ENCODE assay signal across 10 mouse cellular contexts in the genomic region with DNA sequence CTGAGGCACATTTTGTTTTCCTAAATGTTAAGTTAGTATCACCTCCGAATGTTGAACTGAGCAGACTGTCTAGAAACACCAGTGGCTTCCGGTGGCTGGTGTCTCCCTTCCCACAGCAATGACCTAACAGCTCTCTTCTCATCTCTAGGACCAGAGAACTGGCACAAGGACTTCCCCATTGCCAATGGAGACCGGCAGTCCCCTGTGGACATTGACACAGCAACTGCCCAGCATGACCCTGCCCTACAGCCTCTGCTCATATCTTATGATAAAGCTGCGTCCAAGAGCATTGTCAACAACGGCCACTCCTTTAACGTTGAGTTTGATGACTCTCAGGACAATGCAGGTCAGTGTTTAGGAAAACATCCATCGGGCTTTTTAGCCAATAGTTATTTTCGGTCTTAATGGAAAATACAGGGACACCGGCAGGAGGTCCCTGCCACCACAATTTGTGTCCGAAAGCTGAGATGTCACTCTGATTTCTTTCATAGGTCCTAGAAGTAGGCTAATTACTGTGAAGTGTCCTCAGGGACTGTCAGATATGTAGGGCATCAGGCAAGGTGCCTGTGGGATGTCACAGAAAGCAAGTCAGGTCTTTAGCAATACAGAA. TPM values are rescaled to one million over a fixed set of nuclear protein-coding genes. Genes with fewer than 3 reads are reported as not detected.
DNase-seq lines count a peak whose midpoint lies in the region; ATAC-seq and TF ChIP-seq lines count a peak whose summit lies in the region.
"Had no signal": no experiment of that assay in that cellular context is flagged by ENCODE, and none has a peak within 500 bp of the region (broad histone marks: within the 10 kb centered on the region; RNA-seq: fewer than 3 reads in every experiment).

No protein-coding gene starts in this region.

- 49% methylated on average over 10 of the region's 10 CpGs for WGBS in heart, embryonic 13.5 days

- H3K4me3 ChIP-seq in heart, embryonic 13.5 days = peak overlapping the region; percentile 83
- peak overlapping the region; percentile 83 for H3K4me3 ChIP-seq in G1E (ENCODE audit: low read depth, low read length)

- H3K4me2 ChIP-seq in heart, embryonic 13.5 days = peak overlapping the region; percentile 74

- no peak for ATAC-seq in heart, embryonic 13.5 days (ENCODE audit: extremely low read depth, insufficient number of reproducible peaks, low FRiP score, low TSS enrichment)
- ATAC-seq in G1E (ENCODE audit: extremely low read depth, insufficient number of reproducible peaks, low FRiP score, poor library complexity, severe bottlenecking) = peak; percentile 7; the same call in 1 of the 2 replicates
- ATAC-seq in granulocyte monocyte progenitor cell, adult 5-6 weeks (replicated peaks; ENCODE audit: poor library complexity, severe bottlenecking) = peak; percentile 69
- ATAC-seq in megakaryocyte, adult 5-6 weeks (ENCODE audit: poor library complexity, severe bottlenecking) = peak; percentile 56

- H3K36me3 ChIP-seq in heart, embryonic 13.5 days = no peaks in the 10 kb centered on the region
- peaks cover 37% of the 10 kb centered on the region for H3K36me3 ChIP-seq in G1E (replicated peaks)

- peak overlapping the region; percentile 34 for H3K9ac ChIP-seq in heart, embryonic 13.5 days

- intact Hi-C loops in heart, postnatal 36 days (cut with DNase I) = loop anchor here (10.0 kb wide), 1 partner anchor 137 kb away; no protein-coding TSS in a partner anchor

- no peaks in the 10 kb centered on the region for H3K9me3 ChIP-seq in heart, embryonic 13.5 days
- H3K9me3 ChIP-seq in G1E (replicated peaks) = no peaks in the 10 kb centered on the region

- peaks cover 19% of the 10 kb centered on the region for H3K4me1 ChIP-seq in heart, embryonic 13.5 days
- H3K4me1 ChIP-seq in G1E (ENCODE audit: insufficient read depth, low read depth, low read length) = peaks cover 23% of the 10 kb centered on the region

- peak overlapping the region; percentile 26 for H3K27ac ChIP-seq in heart, embryonic 13.5 days (replicated peaks)

- no peak for TF ChIP-seq CTCF in G1E (IDR thresholded peaks at IDR 0.05; ENCODE audit: low read depth, low read length)

- no peaks in the 10 kb centered on the region for H3K27me3 ChIP-seq in heart, embryonic 13.5 days (replicated peaks)
- no peaks in the 10 kb centered on the region for H3K27me3 ChIP-seq in G1E (ENCODE audit: insufficient read depth, low read length)

- DNase-seq in heart, postnatal 36 days = no peak
- no peak for DNase-seq in G1E (ENCODE audit: low spot score)
- DNase-seq in urinary bladder, postnatal 36 days (ENCODE audit: low spot score in 2 of 2) = no peak
- DNase-seq in left cerebral cortex, adult 18-20 months (ENCODE audit: low spot score in 2 of 2) = no peak
- DNase-seq in urinary bladder, postnatal 10 days (ENCODE audit: low spot score) = no peak
- DNase-seq: cerebellum, postnatal 10 days had no signal

RNA-seq across cellular contexts. Expression of a gene that starts 1.7 kb away (rescaled TPM):
- 130 and 134 TPM in 2 replicates for polyA plus RNA-seq in heart, embryonic 13.5 days (2015; fragmentation: Nextera tagmentation; extraction: Ambion mirVana)
- total RNA-seq in heart, postnatal 36 days (2021) = 1 to 10 TPM; 6.3 to 6.7 TPM
- total RNA-seq in G1E (2014; fragmentation: Nextera tagmentation) = 1,532 and 1,746 TPM in 2 replicates
- 1,452 and 1,581 TPM in 2 replicates for total RNA-seq in G1E (2017)
- 537 and 1,129 TPM in 2 replicates for polyA plus RNA-seq in G1E (2012)
- 10.0 and 13.0 TPM in 2 replicates for total RNA-seq in granulocyte monocyte progenitor cell, adult 5-6 weeks (2014; fragmentation: Nextera tagmentation)
- 15.5 and 23.6 TPM in 2 replicates for total RNA-seq in granulocyte monocyte progenitor cell, adult 5-6 weeks (2017)
- total RNA-seq in megakaryocyte, adult 5-6 weeks (2015) = 31.5 and 53.6 TPM in 2 replicates
- 25.5 and 51.5 TPM in 2 replicates for total RNA-seq in megakaryocyte, adult 5-6 weeks (2017)
- 100 to 1,000 TPM; 115 to 131 TPM for total RNA-seq in left cerebral cortex, adult 18-20 months (2021)

RNA-seq across cellular contexts. Expression of a gene that starts 24.5 kb away (rescaled TPM):
- polyA plus RNA-seq in heart, embryonic 13.5 days (2015; fragmentation: Nextera tagmentation; extraction: Ambion mirVana) = 6.8 and 7.5 TPM in 2 replicates
- 10 to 100 TPM in 1 of 2 experiments, 1 to 10 TPM in 1; 9.3 to 52.3 TPM for total RNA-seq in heart, postnatal 36 days (2021)
- 18.5 TPM in 2 replicates for total RNA-seq in G1E (2014; fragmentation: Nextera tagmentation)
- 1.1 and 1.2 TPM in 2 replicates for total RNA-seq in G1E (2017)
- polyA plus RNA-seq in G1E (2012) = 1.7 and 3.9 TPM in 2 replicates
- 4.3 and 4.8 TPM in 2 replicates for total RNA-seq in granulocyte monocyte progenitor cell, adult 5-6 weeks (2014; fragmentation: Nextera tagmentation)
- 4.1 and 6.1 TPM in 2 replicates for total RNA-seq in granulocyte monocyte progenitor cell, adult 5-6 weeks (2017)
- total RNA-seq in megakaryocyte, adult 5-6 weeks (2015) = 0.64 TPM in 1 of 2 replicates, not detected in the other
- total RNA-seq in megakaryocyte, adult 5-6 weeks (2017) = 0.07 TPM in 1 of 2 replicates, not detected in the other
- total RNA-seq in left cerebral cortex, adult 18-20 months (2021) = 1 to 10 TPM in 1 of 2 experiments, under 1 TPM in 1; 0.89 to 1.3 TPM
- total RNA-seq: neutrophil, adult 5-6 weeks had no signal

Comparison
In these comparisons a context has a peak if more than half of its experiments do, and no peak if none do; other contexts are left out.
1. RNA of a gene that starts 1.7 kb away (total RNA-seq): 1,452 to 1,746 TPM in G1E; 115 to 131 TPM in left cerebral cortex, adult 18-20 months, 25.5 to 53.6 TPM in megakaryocyte, adult 5-6 weeks, 10.0 to 23.6 TPM in granulocyte monocyte progenitor cell, adult 5-6 weeks and 6.3 to 6.7 TPM in heart, postnatal 36 days; every median in the first group is over 10 times any median in the second.